Mouse (Mus musculus) adrenal gland, postnatal 36 days (tissue): ENCODE results near the gene Hps4. TPM values are rescaled to one million over a fixed set of nuclear protein-coding genes. Genes with fewer than 3 reads are reported as not detected.
"Not testable (repeated sequence)": the region's sequence is repeated elsewhere in the genome, so short reads cannot be mapped to it uniquely, and the experiment has no call there.

Source experiments
- DNase-seq, 2 experiments: peaks; one replicate each; pipeline ENCODE4 v3.0.0; 2021; ENCODE audit warnings: mixed read lengths in 1 of 2
- total RNA-seq, 2 experiments: library from RNA; stranded (reverse); gene quantifications; 2 replicates each; pipeline ENCODE4 v1.2.3; 2021

The Hps4 gene
- total RNA-seq, 2 experiments from 2014 or later = 29.4 to 49.4 TPM

- no peak for DNase-seq
These were observed 56.4 kb downstream of the Hps4 start for GRCm38 (mm10) chr5:112399284-112399683.

GRCm38 (mm10) chr5:112402437-112402836 is 59.6 kb downstream of the Hps4 start:
- no peak for DNase-seq

- DNase-seq = no peak
These were observed 63.1 kb downstream of the Hps4 start for GRCm38 (mm10) chr5:112406017-112406416.

GRCm38 (mm10) chr5:112409274-112409673 is 66.4 kb downstream of the Hps4 start:
- no peak for DNase-seq

GRCm38 (mm10) chr5:112411072-112411471 is 68.2 kb downstream of the Hps4 start:
- DNase-seq = no peak

GRCm38 (mm10) chr5:112411514-112412335 is 68.8 kb downstream of the Hps4 start:
- no peak for DNase-seq

GRCm38 (mm10) chr5:112412781-112413180 is 69.9 kb downstream of the Hps4 start:
- DNase-seq = not testable (repeated sequence)

GRCm38 (mm10) chr5:112416673-112417072 is 73.8 kb downstream of the Hps4 start:
- no peak for DNase-seq

- DNase-seq = no peak
These were observed 75.1 kb downstream of the Hps4 start for GRCm38 (mm10) chr5:112418023-112418422.

- DNase-seq = peak in 1 of 2 experiments; percentile 12
These were observed 76.7 kb downstream of the Hps4 start for GRCm38 (mm10) chr5:112419535-112419934.

- DNase-seq = no peak
These were observed 83.8 kb downstream of the Hps4 start for GRCm38 (mm10) chr5:112426635-112427034.

- peak; percentile 70 to 81 for DNase-seq
These were observed 84.4 kb downstream of the Hps4 start for GRCm38 (mm10) chr5:112427283-112427682.

Other genes with a start within 250 kb of the Hps4 start
- 10 to 100 TPM; 55.5 to 60.8 TPM for gene Cryba4, start 90.6 kb upstream of the Hps4 start, total RNA-seq
- gene Crybb1, start 87.3 kb upstream of the Hps4 start, total RNA-seq = 1 to 10 TPM; 3.4 to 3.9 TPM
- 100 to 1,000 TPM; 198 to 275 TPM for gene Tpst2, start 66.4 kb upstream of the Hps4 start, total RNA-seq
- 10 to 100 TPM; 36.3 to 37.8 TPM for gene Tfip11, start 16.7 kb upstream of the Hps4 start, total RNA-seq
- 10 to 100 TPM; 35.5 to 63.7 TPM for gene Srrd, start within 50 bp of the Hps4 start, total RNA-seq
- not detected for gene Gm6583, start 12.9 kb downstream of the Hps4 start, total RNA-seq
- 1 to 10 TPM; 1.9 to 2.4 TPM for gene Asphd2, start 51.8 kb downstream of the Hps4 start, total RNA-seq
- not detected for gene Gm6588, start 106.3 kb downstream of the Hps4 start, total RNA-seq
- 1 to 10 TPM; 3.6 to 8.7 TPM for gene Sez6l, start 234.1 kb downstream of the Hps4 start, total RNA-seq